Mouse (Mus musculus) mature B cell (primary cell): ENCODE data around the gene Fam210b.

Source experiments
- in situ Hi-C: fragments of 300-500 bp; cut with MboI; formaldehyde crosslinking; loops from 2 replicates; pipeline ENCODE4 v1.14.3; 2019

Fam210b gene

GRCm38 (mm10) chr2:172401116-172401825 lies 55.9 kb downstream of the Fam210b start:
- in situ Hi-C loops, result loop anchor here (5.0 kb wide), 1 partner anchor 36 kb away; no protein-coding TSS in a partner anchor

- in situ Hi-C loops, result loop anchor here (5.0 kb wide), 1 partner anchor 33 kb away; no protein-coding TSS in a partner anchor
Measured at GRCm38 (mm10) chr2:172404239-172404638, 58.9 kb downstream of the Fam210b start.

- in situ Hi-C loops, result no loop called here
Measured at GRCm38 (mm10) chr2:172405011-172405410, 59.6 kb downstream of the Fam210b start.
